In genomic region chr13:19555391-19555790, GRCm38 (mm10) we compare ENCODE assay signal across 18 mouse cellular contexts.
"Had no signal": no experiment of that assay in that cellular context is flagged by ENCODE, and none has a peak within 500 bp of the region (broad histone marks: within the 10 kb centered on the region; RNA-seq: fewer than 3 reads in every experiment).

No protein-coding gene starts in this region.

- H3K4me2 ChIP-seq: limb, embryonic 12.5 days; liver, embryonic 15.5 days; midbrain, embryonic 12.5 days; neural tube, embryonic 13.5 days; stomach, embryonic 15.5 days had no signal

- H3K9ac ChIP-seq: limb, embryonic 12.5 days; liver, embryonic 15.5 days; midbrain, embryonic 12.5 days; neural tube, embryonic 13.5 days; stomach, embryonic 15.5 days had no signal

- ATAC-seq: intestine, embryonic 16.5 days; midbrain, embryonic 16.5 days had no signal

- H3K4me1 ChIP-seq: limb, embryonic 12.5 days; liver, embryonic 15.5 days; midbrain, embryonic 12.5 days; neural tube, embryonic 13.5 days; stomach, embryonic 15.5 days had no signal

- DNase-seq: kidney, adult 8-10 months; kidney, postnatal 25 days; layer of hippocampus, adult 9-11 months; layer of hippocampus, postnatal 36 days; lung, adult 2 months; lung, postnatal 10 days; lung, postnatal 4 days; retina, postnatal 1 day; right cerebral cortex, postnatal 4 days; thymus, adult 2 months; thymus, postnatal 25 days had no signal

- H3K4me3 ChIP-seq: limb, embryonic 12.5 days; liver, embryonic 15.5 days; midbrain, embryonic 12.5 days; neural tube, embryonic 13.5 days; stomach, embryonic 15.5 days had no signal

- H3K27ac ChIP-seq: limb, embryonic 12.5 days; liver, embryonic 15.5 days; midbrain, embryonic 12.5 days; neural tube, embryonic 13.5 days; stomach, embryonic 15.5 days had no signal

- H3K27me3 ChIP-seq: limb, embryonic 12.5 days; liver, embryonic 15.5 days; midbrain, embryonic 12.5 days; neural tube, embryonic 13.5 days; stomach, embryonic 15.5 days had no signal

- H3K36me3 ChIP-seq: limb, embryonic 12.5 days; liver, embryonic 15.5 days; midbrain, embryonic 12.5 days; neural tube, embryonic 13.5 days; stomach, embryonic 15.5 days had no signal

- H3K9me3 ChIP-seq: limb, embryonic 12.5 days; liver, embryonic 15.5 days; midbrain, embryonic 12.5 days; neural tube, embryonic 13.5 days; stomach, embryonic 15.5 days had no signal
